Mouse (Mus musculus) adrenal gland, adult (tissue): ENCODE data around the gene Gad1.

ENCODE experiments used
- DNase-seq, 2 experiments: peaks; one replicate each; pipeline ENCODE4 v3.0.0; 2022 to 2023; ENCODE audit warnings: low spot score in 1 of 2; ENCODE audit not compliant: inconsistent age in 2 of 2

Gene Gad1

GRCm38 (mm10) chr2:70552772-70553171 is at the start of gene Gad1:
TSS of gene Gad1 (plus strand) at chr2:70553072.
- no peak for DNase-seq

DNA sequence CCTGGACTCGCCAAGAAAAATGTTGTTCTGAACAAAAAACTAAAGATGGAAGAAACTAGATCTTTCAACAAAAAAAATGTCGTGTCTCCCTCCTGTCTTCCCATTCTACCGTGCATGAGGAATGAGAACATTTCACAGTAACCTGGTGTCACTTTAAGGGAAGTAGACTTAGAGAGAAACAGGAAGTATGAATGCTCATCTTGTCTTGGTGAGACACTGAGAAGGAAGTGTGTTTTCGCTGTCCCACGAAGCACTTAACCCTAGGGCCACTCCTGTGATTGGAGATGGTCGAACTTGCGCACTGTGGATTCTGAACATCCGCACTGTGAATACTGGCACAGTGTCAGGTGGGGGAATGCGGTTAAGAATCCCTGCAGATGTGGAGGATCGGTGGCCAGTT is 49.4 kb upstream of the Gad1 start:
- DNase-seq: no peak

- peak in 1 of 2 experiments; percentile 25 for DNase-seq
Observed at GRCm38 (mm10) chr2:70505229-70505628, 47.6 kb upstream of the Gad1 start.

DNA sequence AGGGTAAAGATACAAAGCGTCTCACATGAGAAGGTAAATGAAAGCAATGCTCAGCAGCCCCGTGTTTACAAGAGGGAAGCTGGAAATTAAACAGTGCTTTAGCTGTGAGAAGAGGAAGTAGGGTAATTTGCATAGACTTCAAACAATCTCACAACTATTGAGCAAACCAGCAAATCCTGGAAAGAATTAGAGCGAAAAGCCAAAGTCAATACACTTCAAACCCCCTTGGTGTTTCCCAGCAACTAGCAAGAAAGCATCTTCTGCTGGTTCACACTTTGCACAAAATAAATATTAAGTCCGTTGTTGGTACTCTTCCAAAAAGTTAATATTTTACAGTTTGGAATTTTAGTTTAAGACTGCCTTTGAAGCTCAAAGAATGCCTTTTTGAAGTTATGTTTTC is 47.0 kb upstream of the Gad1 start:
- DNase-seq: no peak

DNA sequence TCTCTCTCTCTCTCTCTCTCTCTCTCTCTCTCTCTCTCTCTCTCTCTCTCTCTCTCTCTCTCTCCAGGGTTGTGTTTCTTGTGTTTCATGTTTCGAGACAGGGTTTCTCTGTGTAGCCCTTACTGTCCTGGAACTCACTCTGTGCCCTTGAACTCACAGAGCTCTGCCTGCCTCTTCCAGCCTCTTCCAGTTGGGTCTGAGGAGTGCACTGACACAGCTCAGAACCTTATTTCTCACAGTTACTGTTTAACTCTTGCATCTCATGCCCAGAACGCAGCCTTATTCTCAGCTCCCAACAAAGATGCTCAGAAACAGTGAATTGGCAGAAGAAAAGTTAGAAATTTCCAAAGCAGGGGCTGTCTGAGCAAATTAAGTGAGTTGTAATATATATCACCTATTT is 46.5 kb upstream of the Gad1 start:
- DNase-seq: no peak

DNA sequence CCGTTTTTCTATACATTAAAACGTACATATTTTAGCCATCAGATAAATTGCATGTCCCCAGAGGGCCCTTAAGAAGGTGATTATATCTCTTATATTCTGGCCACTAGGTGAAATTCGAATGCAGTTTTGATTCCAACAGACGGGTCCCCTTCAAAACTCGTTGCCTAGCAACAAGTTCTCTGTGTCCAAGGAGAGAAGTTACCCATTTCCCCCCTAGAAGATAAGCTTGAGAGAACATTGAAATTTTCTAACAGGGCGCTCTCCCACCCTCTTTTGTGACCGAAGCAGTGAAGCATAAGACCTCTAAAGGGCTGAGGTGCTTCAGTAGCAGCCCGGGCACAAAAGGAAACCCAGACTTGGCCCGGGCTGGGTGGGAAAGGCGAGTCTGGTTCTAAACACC is 44.4 kb upstream of the Gad1 start, which contains the start of gene Erich2:
TSS of gene Erich2 (plus strand) at position 324 of the 400 bp plus-strand sequence.
- no peak for DNase-seq

DNA sequence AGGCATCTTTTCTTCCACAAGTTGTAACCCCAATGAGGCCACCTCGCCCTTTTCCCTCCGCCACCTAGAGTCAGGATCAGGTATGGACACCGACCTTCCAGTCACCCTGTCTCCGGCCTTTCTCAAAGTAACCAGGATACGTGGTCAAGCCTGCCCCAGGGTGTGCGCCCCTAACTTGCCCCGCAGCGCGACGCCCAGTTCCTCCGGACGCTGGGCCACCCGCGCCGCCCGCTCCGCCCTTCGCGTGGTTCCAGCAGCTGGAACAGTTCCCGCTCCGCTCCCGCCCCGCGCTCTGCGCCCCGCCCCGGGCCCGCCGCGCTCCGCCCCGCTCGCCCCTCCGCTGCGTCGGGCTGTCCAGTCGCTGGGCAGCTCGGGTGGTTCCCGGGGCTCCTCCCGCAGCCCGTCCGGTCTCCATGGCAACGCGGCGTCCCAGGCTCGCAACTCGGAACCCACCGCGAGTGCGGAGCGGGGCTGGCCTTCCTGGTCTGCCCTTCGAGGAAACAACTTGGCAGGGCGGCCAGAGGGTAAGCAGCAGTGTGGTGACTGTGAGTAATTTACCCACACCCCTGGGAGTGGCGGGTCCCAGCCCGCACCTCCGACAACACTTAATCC is 43.7 kb upstream of the Gad1 start:
- peak; percentile 88 to 95 for DNase-seq

- peak; percentile 34 to 77 for DNase-seq
Observed at GRCm38 (mm10) chr2:70538283-70538682, 14.6 kb upstream of the Gad1 start.

DNA sequence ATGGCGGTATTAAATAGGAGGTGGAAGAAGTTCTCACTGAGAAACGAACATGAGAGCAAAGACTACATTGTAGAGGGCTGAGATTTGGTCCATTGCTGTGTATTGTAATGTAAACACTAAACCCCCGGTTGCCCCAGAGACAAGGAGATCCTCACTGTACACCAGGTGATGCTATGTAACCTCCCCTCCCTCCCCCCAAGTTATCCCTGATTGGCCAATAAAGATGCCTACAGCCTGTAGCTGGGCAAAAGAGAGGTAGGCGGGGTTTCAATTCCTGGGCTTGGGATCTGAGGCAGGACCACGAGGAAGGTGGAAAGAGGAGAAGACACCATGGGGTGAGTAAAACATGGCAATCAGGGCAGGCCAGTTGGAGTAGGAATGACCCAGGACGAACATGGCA is 2.2 kb upstream of the Gad1 start:
- DNase-seq: no peak

- peak in 1 of 2 experiments; percentile 21 for DNase-seq
Observed at GRCm38 (mm10) chr2:70551446-70551845, 1.4 kb upstream of the Gad1 start.

DNA sequence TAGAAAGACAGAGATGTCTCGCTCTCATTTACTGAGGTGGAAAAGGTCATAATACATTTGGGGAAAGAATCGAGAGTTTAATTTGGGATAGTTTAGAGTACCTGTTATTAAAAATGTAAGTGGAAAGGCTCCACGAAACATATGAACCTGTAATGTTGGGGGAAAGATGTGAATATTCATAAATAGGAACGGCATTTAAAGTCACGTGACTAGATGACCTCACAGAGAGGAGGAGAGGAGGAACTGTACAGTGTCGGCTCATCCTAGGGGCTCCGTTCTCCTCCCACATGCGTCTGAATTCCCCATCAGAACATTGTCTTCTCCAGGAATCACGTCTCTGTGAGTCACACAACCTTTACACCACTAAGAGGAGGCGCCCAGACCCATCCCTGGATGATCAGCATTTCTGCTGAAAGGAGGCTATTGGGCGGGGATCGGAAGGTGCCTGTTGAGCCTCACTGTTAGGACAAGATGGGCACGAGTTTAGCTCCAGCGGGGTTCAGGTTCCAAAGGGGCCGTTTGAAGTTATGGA is 739 bp upstream of the Gad1 start:
- no peak for DNase-seq

DNA sequence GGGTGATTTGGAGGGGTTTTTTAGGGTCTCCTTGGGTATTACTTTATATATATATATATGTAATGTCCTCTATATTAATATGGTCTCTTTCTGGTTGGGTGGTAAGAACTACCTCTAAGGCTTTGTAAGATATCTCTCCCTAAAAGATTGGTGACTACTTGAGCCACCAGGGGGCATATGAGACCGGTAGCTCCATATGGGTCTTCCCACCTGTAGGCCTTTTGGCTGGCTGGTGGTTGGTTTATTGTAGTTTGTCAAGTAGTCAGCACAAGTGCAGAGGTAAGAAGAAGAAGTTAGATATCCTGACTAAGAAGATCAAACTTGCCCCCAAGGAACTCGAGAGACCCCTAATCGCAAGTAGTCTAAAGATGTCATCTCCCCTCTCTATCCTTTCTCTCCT is 954 bp downstream of the Gad1 start:
- DNase-seq: peak in 1 of 2 experiments; percentile 55

- DNase-seq: peak; percentile 85 to 96
Observed at GRCm38 (mm10) chr2:70558112-70558842, 5.4 kb downstream of the Gad1 start.

GRCm38 (mm10) chr2:70558843-70559451 is 6.1 kb downstream of the Gad1 start:
- DNase-seq: peak; percentile 50 to 91

DNA sequence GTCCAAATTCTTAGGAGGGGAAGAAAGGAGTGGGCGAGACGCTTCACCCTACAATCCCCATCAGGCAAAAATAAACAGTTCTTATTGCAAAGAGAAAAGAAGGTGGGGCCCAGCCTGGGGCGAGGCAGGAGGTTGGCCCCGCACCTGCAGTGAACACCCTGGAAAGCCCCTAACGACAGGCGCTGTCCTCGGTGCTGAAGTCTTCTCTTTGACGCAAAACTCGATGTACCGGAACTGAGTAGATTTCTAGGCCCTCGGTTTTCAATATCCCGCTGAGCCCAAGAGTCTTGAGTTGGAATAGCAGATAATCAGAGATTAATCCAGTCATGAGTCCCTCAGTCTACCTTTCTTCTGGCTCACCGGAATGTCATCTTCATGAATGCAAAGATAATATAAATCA is 6.6 kb downstream of the Gad1 start:
- DNase-seq: peak in 1 of 2 experiments; percentile 69

DNA sequence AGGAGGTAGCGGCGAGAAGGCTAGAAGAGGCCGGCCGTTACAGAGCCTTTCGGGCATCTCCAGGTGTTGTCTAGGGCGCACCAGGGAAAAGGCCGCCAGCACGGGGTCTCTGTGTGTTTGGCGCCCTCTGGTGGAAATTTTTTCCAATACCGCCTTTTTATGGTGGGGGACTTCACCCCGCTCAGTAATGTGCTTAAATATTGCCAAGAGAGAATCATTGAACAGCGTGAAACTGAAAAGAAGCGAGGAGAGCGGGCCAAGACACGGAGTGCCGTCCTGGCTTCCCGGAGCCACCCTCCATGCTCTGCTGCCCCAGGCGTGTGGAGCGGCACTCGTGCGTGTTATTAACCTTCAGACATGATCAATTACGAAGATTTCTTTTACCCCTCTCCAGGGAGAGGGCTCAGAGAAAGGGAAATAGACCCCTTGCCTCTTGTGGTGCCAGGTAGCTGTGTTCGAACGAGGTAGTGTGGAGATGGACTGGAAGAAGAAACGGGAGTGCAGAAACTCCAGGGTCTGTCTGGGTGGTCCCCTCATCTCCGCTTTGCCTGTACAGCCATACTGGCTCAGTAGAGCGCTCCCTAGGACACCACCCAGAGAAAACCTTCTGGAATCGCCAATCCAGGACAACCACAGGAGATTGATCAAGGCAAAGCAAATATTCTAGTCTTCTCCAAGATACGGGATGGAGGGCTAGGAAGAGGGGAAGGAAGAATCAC is 8.4 kb downstream of the Gad1 start:
- DNase-seq: peak; percentile 58 to 87

DNA sequence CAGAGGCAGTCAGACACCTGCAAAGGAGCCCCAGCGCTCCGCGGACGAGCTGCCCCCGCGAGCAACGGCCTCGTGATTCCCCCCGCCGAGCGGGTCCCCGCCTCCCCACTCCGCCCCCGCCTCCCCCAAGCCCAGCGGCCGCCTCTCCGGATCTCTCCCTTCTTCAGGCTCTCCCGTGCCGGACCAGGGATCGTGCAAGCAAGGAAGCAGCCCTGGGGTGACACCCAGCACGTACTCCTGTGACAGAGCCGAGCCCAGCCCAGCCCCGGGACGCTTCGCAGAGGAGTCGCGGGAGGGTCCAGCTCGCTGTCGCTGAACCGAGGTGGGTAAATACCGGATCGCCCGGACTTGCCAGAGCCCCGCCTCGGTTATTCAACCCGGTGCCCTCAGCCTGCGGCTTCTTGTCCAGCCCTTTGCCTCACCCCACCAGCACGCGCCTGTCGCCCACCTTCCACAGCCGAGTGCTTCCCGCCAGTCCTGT is 9.2 kb downstream of the Gad1 start:
- peak; percentile 46 to 81 for DNase-seq

DNA sequence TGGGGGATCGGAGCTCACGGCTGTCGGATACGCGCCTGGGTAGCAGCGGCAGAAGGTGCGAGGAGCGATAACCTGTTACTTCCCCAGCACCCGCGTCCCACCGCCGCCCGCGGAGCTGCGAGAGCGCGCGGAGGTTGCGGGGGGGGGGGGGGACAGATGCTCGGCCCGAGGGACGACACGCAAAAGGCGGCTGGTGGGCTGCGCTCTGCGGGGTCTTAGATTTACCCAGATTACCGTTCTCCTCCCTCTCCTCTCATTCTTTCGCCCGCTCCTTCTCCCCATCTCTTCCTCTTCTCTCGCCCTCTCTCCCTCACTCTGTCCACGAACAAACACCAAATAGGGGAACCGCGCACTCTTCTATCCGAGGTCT is 9.7 kb downstream of the Gad1 start:
- no peak for DNase-seq

- DNase-seq: peak in 1 of 2 experiments; percentile 63
Observed at GRCm38 (mm10) chr2:70562981-70563671, 10.3 kb downstream of the Gad1 start.
